Mouse (Mus musculus): ENCODE results near the gene Tanc1.

DNA sequence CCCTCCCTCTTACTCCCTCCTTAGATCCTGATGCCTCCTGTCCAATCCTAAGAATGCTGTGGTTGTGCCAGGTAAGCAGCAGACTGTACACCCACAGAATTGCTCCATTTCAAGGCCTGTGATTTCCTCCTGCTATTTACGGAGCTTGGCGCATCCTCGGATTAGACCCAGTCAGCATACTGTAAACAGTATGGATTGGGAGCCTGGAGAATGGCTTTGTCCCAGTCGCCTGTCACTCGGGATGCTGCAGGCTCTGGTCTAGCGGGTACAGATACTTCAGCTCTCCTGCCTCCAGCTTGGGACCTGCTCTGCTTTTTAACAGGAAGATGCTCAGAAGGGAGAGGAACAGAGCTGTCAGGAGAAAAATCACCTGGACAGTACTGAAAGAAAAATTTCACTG is 207.6 kb downstream of the Tanc1 start:
- TF ChIP-seq GATA1 (IDR thresholded peaks at IDR 0.05; ENCODE audit: low read length) (no peak), TAL1 (IDR thresholded peaks at IDR 0.05; ENCODE audit: low read length) (no peak)
